Mouse (Mus musculus): ENCODE results near the gene Abcb1a. TPM values are rescaled to one million over a fixed set of nuclear protein-coding genes. Genes with fewer than 3 reads are reported as not detected.

The Abcb1a gene
- total and polyA plus RNA-seq, 3 experiments = 0.82 to 1.5 (median 0.93) TPM

DNA sequence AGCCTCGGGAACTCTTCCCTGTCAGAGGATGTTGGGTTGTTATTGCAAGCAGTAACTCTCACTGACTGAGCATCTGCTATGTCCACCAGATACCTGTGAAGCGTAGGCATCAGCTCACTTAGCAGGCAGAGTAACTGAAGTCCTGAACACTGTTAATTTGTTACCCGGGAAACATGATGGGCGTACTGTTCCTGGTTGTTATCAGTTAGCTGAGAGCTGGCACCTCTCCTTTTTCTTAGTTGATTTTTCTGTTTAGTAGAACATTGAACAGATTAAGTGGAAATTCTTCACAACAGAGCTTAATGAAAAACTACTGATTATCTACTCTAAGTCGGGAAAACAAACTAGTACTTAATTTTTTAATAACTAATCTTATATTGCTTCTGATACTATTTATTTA is 27.7 kb downstream of the Abcb1a start:
- H3K79me2 ChIP-seq (replicated peaks; ENCODE audit: control insufficient read depth, extremely low read depth, insufficient read depth, poor library complexity, severe bottlenecking) = no peaks in the 10 kb centered on the region
- no peak overlapping the region for H3K4me2 ChIP-seq (ENCODE audit: insufficient read depth, low read depth, poor library complexity, severe bottlenecking)
- DNase-seq (ENCODE audit: extremely low read depth) = no peak
- no peaks in the 10 kb centered on the region for H3K27me3 ChIP-seq (replicated peaks)
- H3K4me3 ChIP-seq (replicated peaks in 1 of 3; ENCODE audit: low read depth in 2 of 3, low read length in 2 of 3, poor library complexity in 1 of 3) = no peak overlapping the region
- TF ChIP-seq NRF1 (IDR thresholded peaks at IDR 0.05; ENCODE audit: low read depth, low read length) = no peak
- no peak for TF ChIP-seq ELF1 (IDR thresholded peaks at IDR 0.05; ENCODE audit: low read depth, low read length)
- no peak for TF ChIP-seq CHD2 (IDR thresholded peaks at IDR 0.05; ENCODE audit: low read length)
- no peak for TF ChIP-seq TCF12 (IDR thresholded peaks at IDR 0.05; ENCODE audit: low read depth, low read length)
- dilution Hi-C loops (cut with MboI; ENCODE audit: extremely low pct_ligation_motif_present, extremely low pct_unique_long_range_greater_than_20kb, low sequenced_read_pairs) = no loop called here
- in situ Hi-C loops (cut with MboI; ENCODE audit: low pct_ligation_motif_present, low pct_unique_long_range_greater_than_20kb, low sequenced_read_pairs) = loop anchor here (25.0 kb wide), 1 partner anchor 150 kb away; no protein-coding TSS in a partner anchor
- no peak overlapping the region for H3K27ac ChIP-seq (ENCODE audit: insufficient read depth, low read depth)
- H3K9ac ChIP-seq (ENCODE audit: insufficient read depth, low read depth) = no peak overlapping the region
- no peaks in the 10 kb centered on the region for H3K9me3 ChIP-seq (replicated peaks; ENCODE audit: low read length)
- peaks cover 0 to 14% of the 10 kb centered on the region in 2 experiments; a peak in 1 of 4 replicates for H3K4me1 ChIP-seq (ENCODE audit: control insufficient read depth in 1 of 2, insufficient read depth in 2 of 2)
- peaks cover 0 to 1% of the 10 kb centered on the region in 2 experiments for H3K36me3 ChIP-seq (replicated peaks in 1 of 2; ENCODE audit: control insufficient read depth in 1 of 2, insufficient read depth in 1 of 2, low read length in 1 of 2)

DNA sequence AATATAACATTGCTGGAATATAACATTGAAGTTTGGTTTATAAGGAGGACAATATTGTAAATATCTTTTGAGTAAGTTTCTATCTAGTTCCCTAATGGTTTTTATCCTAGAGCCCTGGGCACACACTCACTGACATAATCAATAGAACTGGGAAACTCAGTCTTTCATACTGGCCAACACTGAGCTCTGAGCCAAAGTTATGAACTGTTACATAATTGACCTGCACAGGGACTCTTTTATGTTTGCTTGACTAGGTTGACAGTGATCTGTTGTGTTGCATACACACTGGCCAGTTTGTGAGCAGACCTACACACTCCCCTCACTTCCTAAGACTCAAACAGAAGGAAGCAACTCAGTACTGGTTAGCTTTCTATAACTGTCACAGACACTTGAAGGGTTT is 56.2 kb downstream of the Abcb1a start:
- peaks cover 0 to 8% of the 10 kb centered on the region in 2 experiments; a peak in 1 of 4 replicates for H3K4me1 ChIP-seq (ENCODE audit: control insufficient read depth in 1 of 2, insufficient read depth in 2 of 2)
- H3K27ac ChIP-seq (ENCODE audit: insufficient read depth, low read depth) = no peak overlapping the region
- H3K79me2 ChIP-seq (replicated peaks; ENCODE audit: control insufficient read depth, extremely low read depth, insufficient read depth, poor library complexity, severe bottlenecking) = no peaks in the 10 kb centered on the region
- no peak for DNase-seq (ENCODE audit: extremely low read depth)
- in situ Hi-C loops (cut with MboI; ENCODE audit: low pct_ligation_motif_present, low pct_unique_long_range_greater_than_20kb, low sequenced_read_pairs) (no loop called here), dilution Hi-C loops (cut with MboI; ENCODE audit: extremely low pct_ligation_motif_present, extremely low pct_unique_long_range_greater_than_20kb, low sequenced_read_pairs) (no loop called here)
- TF ChIP-seq USF2 (conservative IDR thresholded peaks at IDR 0.05; ENCODE audit: low read depth, low read length) (no peak), RCOR1 (conservative IDR thresholded peaks at IDR 0.05; ENCODE audit: low read depth, low read length) (no peak), CHD1 (IDR thresholded peaks at IDR 0.05; ENCODE audit: low read depth, low read length) (no peak), MAZ (IDR thresholded peaks at IDR 0.05; ENCODE audit: low read depth, low read length) (no peak), KAT2A (IDR thresholded peaks at IDR 0.05; ENCODE audit: insufficient replicate concordance, low read length) (no peak), ZC3H11A (IDR thresholded peaks at IDR 0.05; ENCODE audit: low read depth, low read length) (no peak), HCFC1 (IDR thresholded peaks at IDR 0.05; ENCODE audit: low read depth, low read length) (no peak), POLR2A (IDR thresholded peaks at IDR 0.05; ENCODE audit: low read depth, low read length) (no peak), MXI1 (IDR thresholded peaks at IDR 0.05; ENCODE audit: low read depth, low read length) (no peak), NRF1 (IDR thresholded peaks at IDR 0.05; ENCODE audit: low read depth, low read length) (no peak), CHD2 (IDR thresholded peaks at IDR 0.05; ENCODE audit: low read length) (no peak)
- H3K27me3 ChIP-seq (replicated peaks) = no peaks in the 10 kb centered on the region
- H3K36me3 ChIP-seq (replicated peaks in 1 of 2; ENCODE audit: control insufficient read depth in 1 of 2, insufficient read depth in 1 of 2, low read length in 1 of 2) = no peaks in the 10 kb centered on the region
- H3K9me3 ChIP-seq (replicated peaks; ENCODE audit: low read length) = no peaks in the 10 kb centered on the region
- no peak overlapping the region for H3K4me3 ChIP-seq (replicated peaks in 1 of 3; ENCODE audit: low read depth in 2 of 3, low read length in 2 of 3, poor library complexity in 1 of 3)
- H3K9ac ChIP-seq (ENCODE audit: insufficient read depth, low read depth) = no peak overlapping the region
- H3K4me2 ChIP-seq (ENCODE audit: insufficient read depth, low read depth, poor library complexity, severe bottlenecking) = no peak overlapping the region

DNA sequence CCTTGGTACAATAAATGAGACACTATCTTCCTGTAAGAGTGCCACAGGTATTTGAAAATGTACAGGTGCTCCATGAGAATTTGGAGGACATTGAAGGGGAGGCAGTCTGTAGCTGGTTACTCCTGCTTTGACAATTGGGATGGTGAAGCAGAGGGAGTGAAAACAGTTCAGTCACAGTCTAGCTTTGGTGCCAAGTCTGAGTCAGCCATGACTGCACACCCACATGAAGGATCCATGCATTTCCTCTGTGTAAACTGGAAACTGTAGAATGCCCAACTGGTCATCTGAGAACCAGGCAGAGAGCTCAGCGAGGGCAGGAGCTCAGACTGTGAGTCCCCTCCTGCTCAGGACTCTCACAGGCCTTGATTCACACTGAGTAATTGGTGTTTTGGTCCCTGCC is 59.7 kb downstream of the Abcb1a start:
- Histone ChIP-seq H3K27ac (ENCODE audit: insufficient read depth, low read depth) (no peak overlapping the region), H3K9me3 (replicated peaks; ENCODE audit: low read length) (no peaks in the 10 kb centered on the region), H3K4me2 (ENCODE audit: insufficient read depth, low read depth, poor library complexity, severe bottlenecking) (no peak overlapping the region), H3K4me3 (replicated peaks in 1 of 3; ENCODE audit: low read depth in 2 of 3, low read length in 2 of 3, poor library complexity in 1 of 3) (no peak overlapping the region), H3K27me3 (replicated peaks) (no peaks in the 10 kb centered on the region), H3K4me1 (ENCODE audit: control insufficient read depth in 1 of 2, insufficient read depth in 2 of 2) (peaks cover 5 to 23% of the 10 kb centered on the region in 2 experiments), H3K36me3 (replicated peaks in 1 of 2; ENCODE audit: control insufficient read depth in 1 of 2, insufficient read depth in 1 of 2, low read length in 1 of 2) (no peaks in the 10 kb centered on the region), H3K79me2 (replicated peaks; ENCODE audit: control insufficient read depth, extremely low read depth, insufficient read depth, poor library complexity, severe bottlenecking) (no peaks in the 10 kb centered on the region), H3K9ac (ENCODE audit: insufficient read depth, low read depth) (no peak overlapping the region)
- no peak for TF ChIP-seq ZMIZ1 (IDR thresholded peaks at IDR 0.05; ENCODE audit: low read depth, low read length)
- no peak for TF ChIP-seq ELF1 (IDR thresholded peaks at IDR 0.05; ENCODE audit: low read depth, low read length)
- TF ChIP-seq PAX5 (IDR thresholded peaks at IDR 0.05; ENCODE audit: low read length) = no peak
- no peak for TF ChIP-seq ZC3H11A (IDR thresholded peaks at IDR 0.05; ENCODE audit: low read depth, low read length)
- TF ChIP-seq MEF2A (IDR thresholded peaks at IDR 0.05; ENCODE audit: borderline replicate concordance, low read depth, low read length) = no peak
- TF ChIP-seq USF1 (IDR thresholded peaks at IDR 0.05; ENCODE audit: low read depth, low read length) = no peak
- no peak for TF ChIP-seq RAD21 (IDR thresholded peaks at IDR 0.05; ENCODE audit: low read depth, low read length)
- TF ChIP-seq JUND (conservative IDR thresholded peaks at IDR 0.05; ENCODE audit: low read depth, low read length) = no peak
- no peak for TF ChIP-seq JUN (IDR thresholded peaks at IDR 0.05; ENCODE audit: insufficient read depth, low read depth, low read length)
- no peak for TF ChIP-seq BHLHE40 (IDR thresholded peaks at IDR 0.05; ENCODE audit: low read depth, low read length)
- no peak for TF ChIP-seq HCFC1 (IDR thresholded peaks at IDR 0.05; ENCODE audit: low read depth, low read length)
- in situ Hi-C loops (cut with MboI; ENCODE audit: low pct_ligation_motif_present, low pct_unique_long_range_greater_than_20kb, low sequenced_read_pairs) (no loop called here), dilution Hi-C loops (cut with MboI; ENCODE audit: extremely low pct_ligation_motif_present, extremely low pct_unique_long_range_greater_than_20kb, low sequenced_read_pairs) (no loop called here)
- DNase-seq (ENCODE audit: extremely low read depth) = no peak
